Mouse (Mus musculus) liver, postnatal 0 days (tissue): ENCODE measurements around the gene Renbp. TPM values are rescaled to one million over a fixed set of nuclear protein-coding genes. Genes with fewer than 3 reads are reported as not detected.

Source experiments
- ATAC-seq: fragments of 200-750 bp; cut with Nextera tagmentation; 2 replicates; pipeline ENCODE4 v1.8.0; 2017; ENCODE audit warnings: mild to moderate bottlenecking, moderate library complexity
- DNase-seq: peaks from one replicate; pipeline ENCODE4 v3.0.0-alpha.2; 2016
- H3K27ac ChIP-seq: fragments of 300-500 bp; sonication (generic); 2 replicates; pipeline ENCODE4 v1.5.1; 2014; ENCODE audit warnings: antibody characterized with exemption, moderate library complexity, mild to moderate bottlenecking, low read depth
- H3K27me3 ChIP-seq: fragments of 300-500 bp; sonication (generic); 2 replicates; pipeline ENCODE4 v1.6.1; 2014; ENCODE audit warnings: low read length, control low read depth, mixed read lengths; ENCODE audit not compliant: insufficient read depth
- H3K36me3 ChIP-seq: fragments of 300-500 bp; sonication (generic); replicated peaks from 2 replicates; pipeline ENCODE4 v1.6.1; 2014; ENCODE audit warnings: mild to moderate bottlenecking, control low read depth, low read length, moderate library complexity, mixed read lengths; ENCODE audit not compliant: insufficient read depth
- H3K4me1 ChIP-seq: fragments of 300-500 bp; sonication (generic); 2 replicates; pipeline ENCODE4 v1.6.1; 2014; ENCODE audit warnings: antibody characterized with exemption, mild to moderate bottlenecking, control low read depth; ENCODE audit not compliant: insufficient read depth
- H3K4me2 ChIP-seq: fragments of 300-500 bp; sonication (generic); 2 replicates; pipeline ENCODE4 v1.6.1; 2014; ENCODE audit warnings: low read depth, mild to moderate bottlenecking, low read length, moderate library complexity, mixed read lengths
- H3K4me3 ChIP-seq: fragments of 300-500 bp; sonication (generic); 2 replicates; pipeline ENCODE4 v1.5.1; 2014; ENCODE audit warnings: low read depth, low read length
- H3K9ac ChIP-seq: fragments of 300-500 bp; sonication (generic); replicated peaks from 2 replicates; pipeline ENCODE4 v1.6.1; 2014; ENCODE audit warnings: mild to moderate bottlenecking, moderate library complexity
- H3K9me3 ChIP-seq: fragments of 300-500 bp; sonication (generic); 2 replicates; pipeline ENCODE4 v1.6.1; 2016; ENCODE audit warnings: mild to moderate bottlenecking, control low read depth, low read length, mixed read lengths
- CTCF ChIP-seq: sonication (generic); IDR thresholded peaks from 2 replicates; pipeline ENCODE4 v1.5.1; 2016; ENCODE audit warnings: antibody characterized with exemption, low read depth
- EP300 ChIP-seq: IDR thresholded peaks from 2 replicates; pipeline ENCODE4 v1.6.1; 2016; ENCODE audit warnings: antibody characterized with exemption, low read depth, mild to moderate bottlenecking
- WGBS: fragments of 180-500 bp; shearing (Covaris S2); extraction: QIAGEN DNeasy Blood & Tissue Kit; methylation state at CpG from one replicate; pipeline ENCODE4 v1.1.7; 2014; ENCODE audit not compliant: insufficient replicate concordance; 5-methylcytosine and 5-hydroxymethylcytosine counted together
- polyA plus RNA-seq: library from polyadenylated mRNA; unstranded; fragments of >200 nt; fragmentation: Nextera tagmentation; extraction: Ambion mirVana; gene quantifications from 2 replicates; pipeline ENCODE4 v1.2.1, GENCODE M21; 2015

The Renbp gene
- polyA plus RNA-seq, 1 experiment from 2014 or later: 22.3 TPM

- no peaks in the 10 kb centered on the region for H3K27me3 ChIP-seq
- peak overlapping the region; percentile 70 for H3K4me2 ChIP-seq
- TF ChIP-seq EP300: no peak
- TF ChIP-seq CTCF: peak; percentile 68
- DNase-seq (peak; percentile 88), ATAC-seq (peak; percentile 96)
- H3K36me3 ChIP-seq: 0 out of 2 replicates have a peak, but pooled peaks cover 8% of the 10 kb centered on the region
- peak overlapping the region; percentile 37 for H3K4me3 ChIP-seq
- no peaks in the 10 kb centered on the region for H3K9me3 ChIP-seq
- WGBS: 21% methylated on average over 31 of the region's 31 CpGs
- H3K9ac ChIP-seq: peak overlapping the region; percentile 53
- H3K27ac ChIP-seq: peak overlapping the region; percentile 86
- H3K4me1 ChIP-seq: peaks cover 5% of the 10 kb centered on the region; the same call in 1 of the 2 replicates
Observed at GRCm38 (mm10) chrX:73914827-73915703, 15.6 kb downstream of the Renbp start.

- Histone ChIP-seq H3K36me3 (no peaks in the 10 kb centered on the region), H3K4me1 (peaks cover 5% of the 10 kb centered on the region; the same call in 1 of the 2 replicates), H3K27me3 (no peaks in the 10 kb centered on the region), H3K4me3 (no peak overlapping the region), H3K27ac (peak overlapping the region; percentile 81), H3K9me3 (no peaks in the 10 kb centered on the region), H3K9ac (no peak overlapping the region), H3K4me2 (peak overlapping the region; percentile 62)
- ATAC-seq (peak; percentile 16; the same call in 1 of the 2 replicates), DNase-seq (peak; percentile 52)
- no peak for TF ChIP-seq EP300
- no peak for TF ChIP-seq CTCF
- WGBS: 39% methylated on average over 2 of the region's 2 CpGs
Observed at GRCm38 (mm10) chrX:73911588-73911987, 19.1 kb downstream of the Renbp start.

- Histone ChIP-seq H3K4me3 (peak overlapping the region; percentile 39), H3K27me3 (no peaks in the 10 kb centered on the region), H3K36me3 (no peaks in the 10 kb centered on the region), H3K9ac (peak overlapping the region; percentile 59), H3K27ac (peak overlapping the region; percentile 81), H3K9me3 (no peaks in the 10 kb centered on the region), H3K4me1 (peaks cover 5% of the 10 kb centered on the region; the same call in 1 of the 2 replicates), H3K4me2 (peak overlapping the region; percentile 62)
- WGBS: 27% methylated on average over 21 of the region's 26 CpGs
- no peak for TF ChIP-seq EP300
- no peak for TF ChIP-seq CTCF
- DNase-seq: peak; percentile 62
- ATAC-seq: peak; percentile 14; the same call in 1 of the 2 replicates
Observed at GRCm38 (mm10) chrX:73911156-73911555, 19.5 kb downstream of the Renbp start.

- peaks cover 4% of the 10 kb centered on the region; the same call in 1 of the 2 replicates for H3K4me1 ChIP-seq
- TF ChIP-seq EP300: no peak
- TF ChIP-seq CTCF: no peak
- peak overlapping the region; percentile 59 for H3K9ac ChIP-seq
- DNase-seq (no peak), ATAC-seq (no peak)
- peak overlapping the region; percentile 62 for H3K4me2 ChIP-seq
- no peaks in the 10 kb centered on the region for H3K9me3 ChIP-seq
- no peaks in the 10 kb centered on the region for H3K27me3 ChIP-seq
- H3K4me3 ChIP-seq: peak overlapping the region; percentile 39
- peak overlapping the region; percentile 81 for H3K27ac ChIP-seq
- no peaks in the 10 kb centered on the region for H3K36me3 ChIP-seq
Observed at GRCm38 (mm10) chrX:73910451-73910850, 20.2 kb downstream of the Renbp start.

- Histone ChIP-seq H3K4me1 (peaks cover 3% of the 10 kb centered on the region; the same call in 1 of the 2 replicates), H3K9me3 (no peaks in the 10 kb centered on the region), H3K36me3 (no peaks in the 10 kb centered on the region), H3K4me3 (peak overlapping the region; percentile 39), H3K9ac (no peak overlapping the region), H3K27me3 (no peaks in the 10 kb centered on the region), H3K27ac (no peak overlapping the region), H3K4me2 (peak overlapping the region; percentile 62)
- TF ChIP-seq CTCF (0 out of 2 replicates have a peak, but pooled peaks have one; percentile 10), EP300 (no peak)
- WGBS: 45% methylated on average over 1 of the region's 1 CpGs
- DNase-seq (no peak), ATAC-seq (no peak)
Observed at GRCm38 (mm10) chrX:73910049-73910448, 20.6 kb downstream of the Renbp start.

GRCm38 (mm10) chrX:73897959-73898358 is 32.7 kb downstream of the Renbp start:
- no peak overlapping the region for H3K4me3 ChIP-seq
- H3K4me2 ChIP-seq: no peak overlapping the region
- H3K27me3 ChIP-seq: no peaks in the 10 kb centered on the region
- DNase-seq: no peak
- H3K27ac ChIP-seq: no peak overlapping the region
- ATAC-seq: no peak
- H3K36me3 ChIP-seq: no peaks in the 10 kb centered on the region; the same call in 1 of the 2 replicates
- 61% methylated on average over 3 of the region's 3 CpGs for WGBS
- TF ChIP-seq EP300 (no peak), CTCF (peak; percentile 41)
- H3K9ac ChIP-seq: no peak overlapping the region
- H3K4me1 ChIP-seq: no peaks in the 10 kb centered on the region
- H3K9me3 ChIP-seq: no peaks in the 10 kb centered on the region
